Mouse (Mus musculus) mouse trophoblast stem cell (cell line): ENCODE measurements around the gene Pdk1.

ENCODE experiments used
- in situ Hi-C, 2 experiments: fragments of 300-500 bp; cut with MseI, MboI; formaldehyde crosslinking; loops; 2 replicates in 1 of 2; 3 replicates in 1 of 2; pipeline ENCODE4 v1.15.1; 2025

The Pdk1 gene

GRCm38 (mm10) chr2:71938716-71939393 lies 65.8 kb downstream of the Pdk1 start:
- in situ Hi-C loops = no loop called here

- in situ Hi-C loops = no loop called here
Measured at GRCm38 (mm10) chr2:71941005-71941720, 68.1 kb downstream of the Pdk1 start.

GRCm38 (mm10) chr2:71941721-71942087 lies 68.7 kb downstream of the Pdk1 start:
- in situ Hi-C loops = no loop called here

- in situ Hi-C loops = loop anchor here in 1 of 2 experiments (25.0 kb wide), 1 partner anchor 364 kb away; no protein-coding TSS in a partner anchor
Measured at GRCm38 (mm10) chr2:71951212-71951611, 78.2 kb downstream of the Pdk1 start.
